Mouse (Mus musculus) CD4-positive helper T cell, adult 2 months (primary cell): ENCODE measurements at regions not wholly inside any gene's neighbourhood (a gene's known extent, or its start where the extent isn't known, plus 50 kb on each side); places are given as distances from the start of the nearest gene placed in this dataset.
"Not testable (repeated sequence)": the region's sequence is repeated elsewhere in the genome, so short reads cannot be mapped to it uniquely, and the experiment has no call there.

Source experiments
- DNase-seq: peaks from one replicate; pipeline ENCODE4 v3.0.0-alpha.2; 2012; ENCODE audit warnings: low read depth, missing footprints, low spot score

GRCm38 (mm10) chr10:117567379-117568137 lies 61.7 kb upstream of the Cpm start:
- DNase-seq = no peak

DNA sequence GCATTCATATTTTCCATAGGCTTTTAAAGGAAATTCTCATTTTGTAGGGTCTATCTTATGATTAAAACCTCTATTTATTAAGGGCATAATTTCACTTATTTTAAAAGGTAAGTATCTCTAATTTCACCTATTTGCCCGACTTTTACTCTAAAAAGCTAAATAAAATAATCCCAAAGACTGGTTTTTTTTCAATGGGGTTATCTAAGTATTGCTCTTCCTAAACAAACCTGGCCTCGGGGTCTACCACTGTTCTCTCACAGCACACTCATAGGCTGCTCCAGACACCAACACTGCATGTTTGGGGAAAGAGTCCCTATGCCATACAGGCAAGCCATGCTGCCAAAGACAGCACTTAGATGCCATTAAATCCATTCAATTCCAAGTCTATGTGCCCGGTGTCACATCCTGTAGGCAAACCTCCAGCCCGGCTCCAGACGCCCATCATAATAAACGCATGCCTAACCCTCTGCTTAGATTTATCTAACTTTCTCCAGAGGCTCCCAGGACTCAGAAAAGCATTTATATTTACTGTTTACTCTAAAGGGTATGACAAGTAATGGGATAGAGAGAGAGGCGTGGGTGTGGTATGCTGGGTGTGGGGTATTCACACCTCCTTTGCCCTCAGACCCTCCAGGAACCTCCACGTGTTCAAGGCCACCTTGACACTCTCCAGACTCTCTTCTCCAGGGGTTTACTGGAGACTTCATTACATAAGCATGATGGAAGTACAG lies 62.5 kb upstream of the Cpm start:
- DNase-seq = no peak

GRCm38 (mm10) chr10:117566204-117566603 lies 63.1 kb upstream of the Cpm start:
- no peak for DNase-seq

- DNase-seq = no peak
Measured at GRCm38 (mm10) chr10:117565529-117566086, 63.7 kb upstream of the Cpm start.

GRCm38 (mm10) chr10:117565110-117565509 lies 64.2 kb upstream of the Cpm start:
- DNase-seq = no peak

DNA sequence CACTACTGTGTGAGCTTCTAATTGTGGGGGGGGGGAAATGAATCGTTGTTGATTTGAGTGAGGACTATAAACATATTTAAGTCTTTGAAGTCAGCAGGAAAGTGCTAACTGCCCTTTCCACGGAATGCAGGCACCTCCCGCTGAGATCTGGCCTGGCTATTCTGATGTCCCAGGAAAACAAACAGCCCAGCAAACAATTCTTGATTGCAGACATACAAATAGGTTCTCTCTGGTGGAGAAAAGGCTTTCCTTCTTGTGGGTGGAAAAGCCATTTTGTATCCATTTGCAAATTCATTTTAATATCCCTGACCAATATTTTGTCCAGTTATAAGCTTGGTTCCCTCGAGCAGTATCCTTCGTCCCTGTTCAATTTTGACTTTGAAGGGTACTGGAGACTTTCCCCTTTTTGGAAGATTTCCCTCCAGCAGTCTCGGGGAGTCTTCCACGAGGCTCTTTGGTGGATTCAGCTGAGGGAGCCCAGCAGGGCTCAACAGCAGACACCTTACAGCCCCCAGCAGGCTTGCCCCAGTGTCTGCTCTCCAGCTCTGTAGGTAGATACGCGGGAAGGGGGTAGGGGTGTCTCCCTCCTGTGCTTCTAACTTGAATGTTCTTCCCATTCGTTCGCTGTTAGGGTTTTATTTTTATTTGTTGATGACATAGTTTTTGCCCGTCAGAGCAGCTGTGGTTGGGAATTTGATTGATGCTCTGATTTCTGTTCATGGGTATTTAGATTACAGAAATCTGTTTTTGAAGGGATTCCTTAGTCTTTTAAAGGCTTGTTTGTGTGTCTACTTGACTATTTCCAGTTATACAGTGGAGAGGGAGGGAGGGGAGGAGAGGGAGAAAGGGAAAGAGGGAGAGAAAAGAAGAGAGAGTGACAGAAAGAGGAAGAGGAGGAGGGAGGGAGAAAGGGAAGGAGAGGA lies 64.9 kb upstream of the Cpm start:
- no peak for DNase-seq

- no peak for DNase-seq
Measured at GRCm38 (mm10) chr10:117563429-117564117, 65.7 kb upstream of the Cpm start.

DNA sequence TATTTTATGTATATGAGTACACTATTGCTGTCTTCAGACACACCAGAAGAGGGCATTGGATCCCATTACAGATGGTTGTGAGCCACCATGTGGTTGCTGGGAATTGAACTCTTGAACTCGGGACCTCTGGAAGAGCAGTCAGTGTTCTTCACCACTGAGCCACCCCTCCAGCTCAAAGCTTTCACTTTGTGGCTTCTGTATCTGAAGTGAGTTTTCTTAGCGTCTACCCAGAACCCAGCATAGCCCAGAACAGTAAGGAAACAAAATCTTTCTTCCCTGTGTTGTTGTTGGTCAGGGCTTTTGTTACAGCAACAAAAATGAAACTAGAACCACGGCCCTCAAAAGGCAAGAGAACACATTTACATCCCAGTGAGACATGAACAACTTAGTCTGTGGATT lies 66.5 kb upstream of the Cpm start:
- DNase-seq = not testable (repeated sequence)

GRCm38 (mm10) chr10:117561909-117562849 lies 67.1 kb upstream of the Cpm start:
- no peak for DNase-seq

- DNase-seq = no peak
Measured at GRCm38 (mm10) chr10:117561279-117561820, 68.0 kb upstream of the Cpm start.

DNA sequence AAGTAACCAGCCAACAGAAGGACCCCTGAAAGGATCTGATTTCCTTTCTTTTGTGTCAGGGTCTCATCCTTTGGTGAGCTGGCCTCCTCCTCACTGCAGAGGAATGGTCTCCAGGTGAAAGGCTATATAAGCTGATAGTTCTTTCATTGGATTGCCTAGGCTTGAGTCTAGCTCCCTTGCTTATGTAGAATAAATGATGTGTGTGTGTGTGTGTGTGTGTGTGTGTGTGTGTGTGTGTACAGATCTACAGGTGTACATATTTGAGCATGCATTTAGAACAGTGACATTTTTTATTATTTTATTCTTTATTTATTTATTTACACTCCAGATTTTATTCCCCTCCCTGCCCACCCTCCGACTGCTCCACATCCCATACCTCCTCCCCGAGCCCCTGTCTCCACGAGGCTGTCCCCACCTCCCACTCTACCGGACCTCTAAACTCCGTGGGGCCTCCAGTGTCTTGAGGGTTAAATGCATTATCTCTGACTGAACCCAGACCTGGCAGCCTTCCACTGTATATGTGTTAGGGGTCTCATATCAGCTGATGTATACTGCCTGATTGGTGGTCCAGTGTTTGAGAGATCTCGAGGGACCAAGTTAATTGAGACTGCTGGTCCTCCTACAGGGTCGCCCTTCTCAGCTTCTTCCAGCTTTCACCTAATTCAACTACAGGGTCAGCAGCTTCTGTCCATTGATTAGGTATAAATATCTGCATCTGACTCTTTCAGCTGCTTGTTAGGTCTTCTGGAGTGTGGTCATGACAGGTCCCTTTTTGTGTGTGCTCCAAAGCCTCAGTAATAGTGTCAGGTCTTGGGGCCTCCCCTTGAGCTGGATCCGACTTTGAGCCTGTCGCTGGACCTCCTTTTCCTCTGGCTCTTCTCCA lies 68.7 kb upstream of the Cpm start:
- no peak for DNase-seq

- DNase-seq = no peak
Measured at GRCm38 (mm10) chr10:117559615-117560395, 69.5 kb upstream of the Cpm start.

DNA sequence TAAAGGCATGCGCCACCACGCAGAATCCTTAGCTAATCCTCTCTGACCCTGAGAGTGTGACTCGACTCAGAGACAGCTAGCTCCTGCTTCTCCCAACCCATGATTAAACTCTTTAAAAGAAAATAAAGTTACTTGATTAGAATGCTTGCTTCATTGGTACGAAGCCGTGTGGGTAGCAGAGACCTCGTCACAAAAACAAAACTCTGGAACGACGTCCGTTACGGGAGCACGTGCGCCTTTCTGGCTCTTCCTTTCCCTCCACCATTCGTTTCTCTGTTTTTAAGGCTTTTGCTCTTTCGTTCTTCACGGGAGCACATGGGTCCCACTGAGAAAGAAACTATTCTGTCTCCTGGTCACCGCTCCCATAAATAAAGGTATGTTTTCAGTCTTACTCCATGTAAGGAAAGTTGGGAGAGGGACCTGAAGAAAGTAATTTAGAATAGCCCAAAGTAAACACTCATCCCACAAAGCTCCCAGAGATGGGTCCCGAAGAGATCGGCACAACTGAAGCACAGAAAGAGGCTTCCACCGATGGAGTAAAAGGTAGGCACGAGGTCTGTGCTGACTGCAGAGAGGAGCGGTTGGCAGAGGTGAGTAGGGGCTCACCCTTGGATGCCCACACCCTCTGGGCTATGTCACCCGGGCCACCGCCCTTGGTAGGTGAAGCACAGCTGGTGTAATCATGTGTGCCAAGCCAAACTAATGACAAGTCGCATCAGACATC lies 70.2 kb upstream of the Cpm start:
- DNase-seq = no peak

GRCm38 (mm10) chr10:117558292-117558800 lies 71.0 kb upstream of the Cpm start:
- DNase-seq = no peak

GRCm38 (mm10) chr10:117557666-117558065 lies 71.6 kb upstream of the Cpm start:
- DNase-seq = no peak

GRCm38 (mm10) chr10:117556851-117557542 lies 72.3 kb upstream of the Cpm start:
- DNase-seq = no peak
